Mouse (Mus musculus) lung, postnatal 36 days (tissue): ENCODE results near the gene Astl.

Source experiments
- DNase-seq: peaks from one replicate; pipeline ENCODE4 v3.0.0; 2022; ENCODE audit warnings: mixed read lengths

The Astl gene

DNA sequence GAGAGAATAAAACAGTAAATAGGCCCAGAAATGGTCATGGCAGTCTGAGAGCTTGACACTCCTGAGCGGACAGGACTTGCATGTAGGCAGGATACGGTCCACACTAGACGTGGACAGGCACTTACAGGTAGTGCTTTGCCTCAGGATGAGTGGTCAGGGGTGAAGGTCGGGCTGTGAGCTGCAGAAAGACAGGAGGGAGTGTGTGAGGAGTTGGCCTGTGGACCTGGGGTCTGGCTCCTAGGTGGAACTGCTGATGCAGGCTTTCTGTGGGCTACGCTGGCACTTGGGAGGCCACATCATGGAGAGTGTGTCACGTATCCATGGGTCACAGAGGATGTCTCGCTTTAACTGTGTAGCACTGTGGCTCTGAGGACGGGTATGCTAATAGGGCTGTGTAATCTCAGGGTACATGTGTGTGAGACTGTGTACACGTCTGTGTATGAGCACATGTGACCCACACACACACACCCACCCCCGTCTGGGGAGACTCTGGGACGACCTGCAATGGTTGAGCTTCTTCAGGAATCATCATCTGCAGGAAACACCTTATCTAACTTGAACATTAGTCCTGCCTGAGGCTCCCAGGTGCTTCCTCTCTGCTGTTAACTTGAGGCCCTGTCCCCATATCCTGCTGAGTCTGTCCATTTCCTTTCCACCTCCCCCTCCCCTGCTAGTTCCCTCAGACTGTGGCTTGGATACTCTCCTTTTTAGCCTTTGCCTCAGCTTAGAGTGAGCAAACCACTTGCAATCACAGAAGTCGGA, 10.2 kb upstream of the Astl start:
- DNase-seq, result no peak

GRCm38 (mm10) chr2:127332807-127333570, 5.5 kb upstream of the Astl start:
- peak; percentile 9 for DNase-seq

GRCm38 (mm10) chr2:127333945-127334603, 4.4 kb upstream of the Astl start:
- no peak for DNase-seq

DNA sequence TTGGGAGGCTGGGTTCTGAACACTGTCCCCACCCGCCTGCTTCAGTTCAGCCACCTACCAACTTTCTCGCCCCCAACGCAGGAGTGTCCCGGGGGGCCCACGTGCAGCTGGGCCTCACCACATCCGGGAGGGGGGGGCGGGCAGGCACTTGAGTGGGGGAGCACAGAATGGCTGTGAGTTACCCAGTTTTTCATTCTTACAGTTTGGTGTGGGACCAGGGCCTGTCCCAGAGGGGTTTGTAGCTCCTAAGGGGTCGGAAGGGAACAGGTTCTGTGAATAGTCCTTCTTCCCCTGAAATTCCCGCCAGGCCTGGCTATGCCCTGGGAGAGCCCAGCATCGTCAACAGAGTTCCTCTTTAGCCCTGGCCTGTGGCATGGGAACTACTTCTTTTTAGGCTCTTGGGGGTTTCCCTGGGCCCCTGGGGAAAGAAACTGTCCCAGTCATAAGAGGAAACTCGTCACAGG, 3.3 kb upstream of the Astl start:
- peak; percentile 49 for DNase-seq

- DNase-seq, result peak; percentile 90
Measured at GRCm38 (mm10) chr2:127335767-127336496, 2.5 kb upstream of the Astl start, which contains the start of gene Dusp2. Dusp2 (plus strand) TSS chr2:127336159.

DNA sequence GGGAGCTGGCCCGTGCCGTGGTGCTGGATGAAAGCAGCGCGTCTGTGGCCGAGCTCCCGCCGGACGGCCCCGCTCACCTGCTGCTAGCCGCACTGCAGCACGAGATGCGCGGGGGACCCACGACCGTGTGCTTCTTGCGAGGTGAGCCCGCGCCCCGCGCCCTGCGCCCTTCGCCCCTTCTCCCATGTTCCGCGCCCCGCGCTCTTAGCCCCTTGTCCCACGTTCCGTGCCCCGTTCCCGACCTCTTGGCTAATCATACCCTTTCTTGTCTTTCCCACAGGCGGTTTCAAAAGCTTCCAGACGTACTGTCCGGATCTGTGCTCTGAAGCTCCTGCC, 2.0 kb upstream of the Astl start:
- no peak for DNase-seq

- DNase-seq, result no peak
Measured at GRCm38 (mm10) chr2:127336885-127337284, 1.6 kb upstream of the Astl start.

GRCm38 (mm10) chr2:127337531-127337930, 908 bp upstream of the Astl start:
- DNase-seq, result no peak

DNA sequence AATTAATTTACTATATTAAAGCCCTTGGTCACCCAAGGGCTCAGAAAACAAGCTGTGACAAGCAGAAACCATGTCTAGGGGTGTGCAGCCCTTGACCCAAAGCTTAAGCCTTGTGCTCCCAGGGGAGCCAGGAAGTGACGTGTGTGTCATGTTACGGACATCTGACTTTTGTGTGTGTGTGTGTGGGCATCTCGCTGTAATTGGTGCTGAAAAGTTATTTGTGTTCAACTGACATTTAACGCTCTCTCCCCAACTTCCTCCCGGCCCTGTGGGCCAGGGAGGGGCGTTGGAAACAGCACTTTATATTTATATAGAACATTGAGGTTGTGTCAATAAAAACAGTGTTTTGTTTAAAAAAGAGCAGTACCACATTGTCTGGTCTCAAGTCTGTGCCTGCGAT, 427 bp upstream of the Astl start:
- peak; percentile 51 for DNase-seq

DNA sequence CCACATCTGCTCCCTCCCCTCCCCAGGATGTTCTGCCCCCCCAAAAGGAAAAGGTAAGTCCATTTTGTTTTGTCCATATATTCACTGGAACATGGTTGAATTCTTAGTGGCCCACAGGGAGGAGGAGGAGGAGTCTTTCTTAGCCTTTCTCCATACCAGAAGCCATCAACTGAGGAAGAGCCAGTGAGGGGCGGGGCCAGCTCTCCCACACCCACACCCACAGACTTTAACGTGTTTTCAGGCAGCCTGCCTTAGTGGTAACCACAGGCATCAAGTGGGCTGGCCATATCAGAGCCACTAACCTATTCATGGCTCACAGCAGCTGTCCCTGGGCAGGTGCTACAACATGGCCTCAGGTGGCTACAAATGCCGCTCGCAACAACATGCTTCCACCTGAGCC, 394 bp downstream of the Astl start:
- peak; percentile 29 for DNase-seq

GRCm38 (mm10) chr2:127339262-127339661, 823 bp downstream of the Astl start:
- DNase-seq, result no peak

DNA sequence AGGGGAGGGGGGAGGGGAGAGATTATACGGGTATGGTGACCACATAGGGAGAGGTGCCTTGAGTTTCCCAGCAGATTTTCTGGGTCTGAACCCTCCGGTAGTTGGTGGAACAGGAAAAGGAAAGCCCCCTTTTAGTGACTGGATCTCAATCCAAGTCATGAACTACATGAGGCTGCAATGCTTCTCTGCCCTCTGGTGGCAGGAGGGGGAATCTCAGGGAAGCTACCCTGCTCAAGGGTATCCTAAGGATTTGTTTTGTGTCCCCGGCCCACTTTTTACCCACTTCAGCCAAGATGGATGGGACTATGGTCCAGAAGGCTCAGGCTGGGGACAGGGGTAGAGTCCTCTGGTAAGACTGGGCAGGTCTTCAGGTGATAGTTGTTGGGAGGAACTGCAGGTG, 2.7 kb downstream of the Astl start:
- peak; percentile 77 for DNase-seq

DNA sequence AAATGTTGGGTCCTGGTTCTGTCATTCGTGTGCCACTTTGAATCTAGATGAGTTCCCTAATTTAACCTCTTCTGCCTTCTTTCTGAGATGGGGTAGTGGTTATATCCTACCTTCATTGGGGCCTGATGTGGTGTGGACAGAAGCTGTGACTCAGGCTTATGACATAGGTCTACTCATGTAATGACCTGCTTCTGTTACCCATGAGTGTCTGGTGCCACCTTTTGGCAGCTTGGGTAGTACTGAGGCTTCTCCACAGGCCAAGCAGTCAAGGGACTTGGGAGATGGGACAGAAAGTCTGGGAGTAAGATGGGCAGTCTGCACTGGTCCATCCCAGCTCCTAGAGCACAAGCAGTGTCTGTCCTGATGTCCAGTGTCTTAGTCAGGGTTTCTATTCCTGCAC, 7.9 kb downstream of the Astl start:
- DNase-seq, result no peak

GRCm38 (mm10) chr2:127347147-127347985, 8.9 kb downstream of the Astl start:
- DNase-seq, result no peak

DNA sequence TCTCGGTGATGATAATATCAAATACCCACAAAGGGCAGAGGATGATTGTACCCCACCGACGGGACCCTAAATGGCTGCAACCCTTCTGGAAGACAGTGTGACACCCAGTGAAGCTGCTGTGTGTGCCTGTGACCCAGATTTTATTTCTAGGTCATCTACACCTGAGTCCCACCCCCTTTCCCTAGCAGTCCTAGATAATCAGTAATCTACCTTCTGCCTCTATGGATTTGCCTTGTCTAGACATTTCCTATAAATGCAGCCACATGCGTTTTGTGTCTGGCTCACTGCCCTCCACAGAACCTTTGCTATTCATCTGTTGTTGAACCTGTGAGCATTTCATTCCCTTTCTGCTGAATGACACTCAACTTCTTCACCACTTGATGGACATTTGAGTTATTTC, 15.4 kb downstream of the Astl start:
- DNase-seq, result no peak

DNA sequence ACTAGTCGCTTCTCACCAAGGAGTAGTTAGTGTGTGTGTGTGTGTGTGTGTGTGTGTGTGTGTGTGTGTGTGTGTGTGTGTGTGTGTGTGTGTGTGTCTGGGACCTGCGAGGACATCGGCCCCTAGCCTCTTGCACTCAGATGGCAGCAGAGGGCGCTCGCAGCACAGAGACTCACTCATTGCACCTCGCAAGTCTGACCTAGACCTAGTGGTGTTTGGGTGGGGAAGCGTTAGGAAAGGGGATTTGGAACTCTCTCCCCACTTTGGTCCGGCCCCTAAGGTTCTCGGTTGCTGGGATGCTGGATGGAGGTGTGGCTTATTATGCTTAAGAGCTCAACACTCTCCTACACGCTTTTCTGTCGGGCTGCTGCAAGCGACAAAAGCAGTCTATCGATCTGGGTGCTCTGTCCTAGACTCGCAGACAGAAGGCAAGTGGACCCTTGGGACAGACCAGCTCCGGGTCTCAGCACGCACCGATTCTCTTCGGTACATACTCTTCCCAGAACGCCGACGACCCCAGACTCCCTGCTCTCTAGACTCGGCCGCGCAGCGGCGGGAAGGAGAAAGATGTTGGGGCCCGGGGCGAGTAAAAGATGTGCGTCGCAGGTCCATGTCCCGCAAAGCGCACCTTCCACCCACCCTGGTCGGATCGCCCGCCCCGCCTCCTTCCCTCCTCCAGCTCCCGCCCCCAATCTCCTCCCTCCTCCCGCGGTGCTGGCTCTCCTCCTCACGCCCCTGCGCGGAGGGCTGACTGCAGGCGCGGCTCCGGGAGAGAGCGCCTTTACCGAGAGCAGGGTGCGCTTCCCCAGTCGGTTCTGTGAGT, 24.2 kb downstream of the Astl start, which contains the start of gene Adra2b:
Gene Adra2b (plus strand): TSS at position 750 of the 823 bp plus-strand sequence.
- DNase-seq, result peak; percentile 88

GRCm38 (mm10) chr2:127363282-127363652, 24.8 kb downstream of the Astl start:
- DNase-seq, result no peak

DNA sequence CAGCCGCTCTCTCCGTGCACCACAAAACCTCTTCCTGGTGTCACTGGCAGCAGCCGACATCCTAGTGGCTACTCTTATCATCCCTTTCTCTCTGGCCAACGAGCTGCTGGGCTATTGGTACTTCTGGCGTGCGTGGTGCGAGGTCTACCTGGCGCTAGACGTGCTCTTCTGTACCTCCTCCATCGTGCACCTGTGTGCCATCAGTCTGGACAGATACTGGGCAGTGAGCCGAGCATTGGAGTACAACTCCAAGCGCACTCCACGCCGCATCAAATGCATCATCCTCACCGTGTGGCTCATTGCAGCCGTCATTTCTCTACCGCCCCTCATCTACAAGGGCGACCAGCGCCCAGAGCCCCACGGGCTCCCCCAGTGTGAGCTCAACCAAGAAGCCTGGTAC, 25.3 kb downstream of the Astl start:
- DNase-seq, result no peak

GRCm38 (mm10) chr2:127364452-127364851, 26.0 kb downstream of the Astl start:
- DNase-seq, result no peak

DNA sequence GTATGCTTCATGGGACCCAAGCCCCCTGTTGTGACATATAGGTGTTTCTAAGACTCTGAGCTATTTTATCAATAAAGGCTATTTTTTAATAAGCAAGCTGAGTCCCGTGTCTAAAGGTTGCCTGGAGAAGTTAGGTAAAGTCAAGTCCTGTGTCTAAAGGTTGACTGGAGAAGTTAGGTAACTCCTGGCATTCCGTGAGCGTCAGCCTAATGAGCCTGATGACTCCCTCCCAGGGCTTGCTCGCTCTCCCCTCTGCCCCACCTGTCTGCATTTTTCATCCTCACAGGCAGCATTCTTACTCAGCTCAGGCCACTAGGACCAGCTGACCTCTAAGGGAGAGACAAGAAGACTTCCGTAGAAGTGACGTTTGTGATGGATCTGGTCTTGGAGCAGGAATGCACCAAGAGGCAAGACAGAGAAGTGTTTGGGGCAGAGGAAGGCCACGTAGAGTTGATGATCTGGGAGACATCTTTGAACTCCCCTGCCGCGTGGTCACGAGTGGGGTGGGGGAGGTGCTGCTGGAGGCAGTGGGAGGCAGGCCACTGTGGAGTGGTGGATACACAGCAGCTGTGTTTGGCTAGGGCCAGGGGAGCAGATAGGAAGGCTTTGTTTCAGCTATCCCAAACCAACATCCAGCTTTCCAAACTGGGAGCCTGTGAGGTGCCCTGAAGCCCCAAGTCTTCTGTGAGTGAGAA, 28.8 kb downstream of the Astl start:
- DNase-seq, result no peak
